Mouse (Mus musculus): ENCODE results near the gene Hcst. TPM values are rescaled to one million over a fixed set of nuclear protein-coding genes. Genes with fewer than 3 reads are reported as not detected.

The Hcst gene
- 10.0 and 17.3 TPM in 2 replicates for polyA plus RNA-seq (2012; rRNA removed)

DNA sequence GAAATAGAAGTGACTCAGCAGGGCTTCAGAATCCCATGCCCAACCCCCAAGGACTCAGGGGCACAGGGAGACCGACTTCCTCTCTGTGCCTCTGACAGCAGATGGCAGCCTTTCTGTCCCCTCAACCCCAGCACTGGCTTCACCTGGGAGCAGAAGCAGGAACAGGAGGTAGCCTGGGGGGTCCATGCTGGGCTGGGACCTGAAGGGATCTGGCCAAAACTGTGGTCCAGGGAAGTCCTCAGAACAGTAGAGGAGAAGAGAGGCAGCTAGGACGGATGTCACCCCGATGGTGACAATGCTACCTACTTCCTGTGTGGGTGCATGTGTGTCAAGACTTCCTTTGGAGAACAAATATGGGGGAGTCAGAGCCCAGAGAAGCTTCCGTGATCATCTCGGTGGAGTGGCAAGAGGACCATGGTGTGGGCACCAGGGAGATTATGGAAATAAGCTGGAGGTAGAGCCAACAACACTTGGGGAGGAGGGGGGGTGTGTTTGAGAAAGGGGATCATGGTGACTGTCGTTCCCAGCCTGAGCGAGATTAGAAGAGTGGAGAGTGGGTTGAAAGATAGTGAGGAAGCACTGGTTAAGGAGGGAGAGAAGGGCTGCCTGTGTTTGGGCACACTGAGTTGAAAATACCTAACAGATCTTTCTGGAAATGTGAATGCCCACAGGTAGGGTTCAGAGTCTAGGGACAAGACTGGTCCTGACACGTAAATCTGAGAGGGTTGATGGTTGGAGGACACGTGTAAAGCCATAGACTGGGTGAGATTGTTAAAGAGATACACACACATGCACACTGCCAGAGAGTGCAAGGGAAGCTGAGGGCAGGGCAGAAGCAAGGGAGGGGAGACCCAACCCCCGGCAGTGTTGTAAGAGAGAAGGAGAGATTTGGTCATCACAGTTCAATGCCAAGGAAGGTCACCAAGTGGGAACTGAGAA, at the start of gene Hcst:
Gene Hcst (minus strand): TSS at position 294 of the 939 bp plus-strand sequence.

DNA sequence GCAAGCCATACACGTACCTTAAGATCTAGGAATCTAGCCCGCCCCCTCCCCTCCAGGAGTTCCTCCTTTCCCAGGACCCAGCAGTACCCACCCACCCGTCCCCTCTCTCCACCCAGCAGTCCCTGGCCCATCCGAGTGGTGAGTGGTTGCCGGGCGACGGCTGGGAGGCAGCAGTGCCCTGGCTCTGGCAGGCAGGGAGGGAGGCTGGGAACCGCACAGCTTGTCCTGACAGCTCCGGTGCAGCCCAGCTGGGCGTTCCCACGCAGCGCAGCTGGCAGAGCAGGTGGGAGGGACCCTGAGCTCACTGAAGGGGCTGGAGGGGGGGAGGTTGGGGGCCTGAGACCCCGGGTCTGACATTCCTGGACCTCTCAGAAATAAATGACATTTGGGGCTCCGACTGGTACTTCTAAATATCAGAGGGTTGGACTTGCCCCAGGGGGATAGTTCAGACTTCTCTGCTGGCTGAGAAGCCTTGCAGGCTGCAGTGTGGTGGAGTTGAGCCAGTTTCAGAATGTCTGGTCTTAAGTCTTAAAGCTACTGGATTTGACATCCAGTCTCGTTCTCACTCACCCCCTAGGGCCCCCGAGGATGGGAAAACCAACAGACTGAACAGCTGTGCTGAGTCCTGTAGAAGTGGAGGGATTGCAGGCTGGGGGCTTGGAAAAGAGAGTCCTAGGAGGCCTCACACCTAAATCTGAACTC, 38.1 kb upstream of the Hcst start, which contains the start of the genes Kirrel2 and Nphs1:
Gene Kirrel2 (minus strand): TSS at position 62 of the 702 bp plus-strand sequence.
Gene Nphs1 (plus strand): TSS at position 687 of the 702 bp plus-strand sequence.

DNA sequence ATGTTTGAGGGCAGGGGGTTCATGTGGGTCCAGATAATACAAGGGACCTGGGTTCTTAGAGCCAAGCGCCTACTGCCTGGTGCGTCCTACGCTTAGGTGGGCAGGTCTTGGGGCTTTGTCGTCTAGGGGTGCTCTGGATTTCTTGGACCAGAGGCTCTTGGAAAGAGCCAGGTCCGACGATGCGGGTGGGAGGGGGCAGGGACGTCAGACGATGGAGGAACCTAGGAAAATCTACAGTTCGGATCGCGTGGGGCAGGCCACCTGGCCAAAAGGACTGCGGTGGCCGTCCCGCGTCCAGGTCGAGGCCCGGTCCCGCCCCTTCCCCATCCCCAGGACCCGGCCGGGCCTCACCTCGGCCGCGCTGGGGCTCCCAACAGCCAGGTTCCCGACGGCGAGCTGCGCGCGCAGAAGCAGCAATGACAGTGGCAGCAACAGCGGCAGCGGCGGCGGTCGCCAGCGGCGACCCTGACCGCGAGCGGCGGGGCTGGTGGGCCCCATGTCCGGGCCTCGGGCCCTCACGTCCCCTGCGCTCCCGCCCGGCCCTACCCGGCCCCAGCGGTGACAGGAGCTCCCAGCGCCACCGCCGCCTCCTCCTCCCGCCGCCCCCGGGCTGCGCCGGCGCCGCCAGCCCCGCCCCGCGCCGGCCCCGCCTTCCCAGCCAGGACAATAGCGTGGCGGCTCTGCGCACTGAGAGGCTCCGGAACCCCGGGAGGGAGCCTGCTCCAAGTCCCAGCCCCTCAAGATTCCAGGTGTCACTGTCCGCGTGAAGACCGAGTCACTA, 25.5 kb upstream of the Hcst start, which contains the start of gene Aplp1:
Gene Aplp1 (minus strand): TSS at position 565 of the 781 bp plus-strand sequence.

DNA sequence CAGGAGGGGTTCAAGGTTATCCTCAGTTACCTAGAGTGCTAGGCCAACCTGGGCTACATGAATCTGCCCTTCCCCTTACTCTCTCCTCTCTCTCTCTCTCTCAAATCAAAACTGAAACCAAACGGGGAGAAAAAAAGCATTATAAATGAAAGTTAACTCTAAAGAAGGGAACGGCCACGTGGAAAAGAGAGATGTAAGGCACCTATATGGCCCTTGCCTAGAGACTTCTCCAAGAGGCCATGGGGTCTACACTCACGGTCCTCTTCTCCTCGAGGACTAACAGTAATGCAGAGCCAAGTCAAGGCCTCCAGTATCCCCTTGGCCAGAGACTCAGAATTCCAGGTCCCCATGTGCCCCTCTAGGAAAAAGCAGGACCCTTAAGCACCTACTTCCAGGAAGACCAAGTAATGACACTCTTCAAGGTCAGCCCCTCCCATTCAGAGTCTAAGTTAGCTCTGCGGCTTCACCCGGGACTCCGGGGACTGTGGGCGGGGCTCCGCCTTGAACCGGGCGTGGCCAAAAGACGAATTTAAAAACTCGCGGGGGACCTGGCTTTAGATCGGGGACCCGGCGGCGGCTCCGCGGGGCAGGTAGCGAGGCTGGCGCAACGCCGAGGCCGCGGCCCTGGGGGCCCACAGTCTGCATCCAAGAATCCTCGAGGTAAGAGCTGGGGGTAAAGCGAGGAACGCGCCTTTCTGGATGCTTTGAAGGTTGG, 1.7 kb upstream of the Hcst start, which contains the start of gene Nfkbid:
Gene Nfkbid (plus strand): TSS at position 558 of the 715 bp plus-strand sequence.

DNA sequence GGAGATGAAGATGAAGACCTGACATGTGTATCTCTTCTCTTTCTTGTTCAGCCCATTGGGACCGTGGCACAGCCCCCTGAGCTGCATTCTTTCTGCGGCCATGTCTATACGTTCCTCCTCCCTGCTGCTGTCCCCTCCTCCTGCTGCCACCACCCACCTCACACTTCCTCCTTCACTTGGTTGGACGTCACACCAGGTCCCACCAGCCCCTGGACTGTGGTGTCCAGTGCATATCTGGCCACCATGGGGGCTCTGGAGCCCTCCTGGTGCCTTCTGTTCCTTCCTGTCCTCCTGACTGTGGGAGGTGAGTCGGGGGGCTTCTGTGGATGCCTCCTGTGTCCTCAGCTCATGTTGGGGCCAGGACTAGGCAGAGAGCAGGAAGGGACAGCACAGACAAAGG, 6.1 kb downstream of the Hcst start, which contains the start of gene Tyrobp:
Gene Tyrobp (plus strand): TSS at position 165 of the 400 bp plus-strand sequence.

Other genes starting within 250 kb of the Hcst start
- gene Cox7a1, start 235.7 kb downstream of the Hcst start, polyA plus RNA-seq (2012; rRNA removed) = 5.5 and 7.1 TPM in 2 replicates
- gene Capns1, start 221.0 kb downstream of the Hcst start, polyA plus RNA-seq (2012; rRNA removed) = 713 and 1,238 TPM in 2 replicates
- gene Polr2i, start 187.9 kb downstream of the Hcst start, polyA plus RNA-seq (2012; rRNA removed) = 136 and 192 TPM in 2 replicates
- gene Tbcb, start 187.6 kb downstream of the Hcst start, polyA plus RNA-seq (2012; rRNA removed) = 61.2 and 66.3 TPM in 2 replicates
- not detected in 2 replicates for gene Ovol3, start 184.1 kb downstream of the Hcst start, polyA plus RNA-seq (2012; rRNA removed)
- gene Thap8, start 139.8 kb downstream of the Hcst start, polyA plus RNA-seq (2012; rRNA removed) = 0.30 and 0.32 TPM in 2 replicates
- 28.0 and 38.0 TPM in 2 replicates for gene Wdr62, start 139.4 kb downstream of the Hcst start, polyA plus RNA-seq (2012; rRNA removed)
- gene Clip3, start 128.1 kb downstream of the Hcst start, polyA plus RNA-seq (2012; rRNA removed) = 34.0 and 48.6 TPM in 2 replicates
- gene Alkbh6, start 111.1 kb downstream of the Hcst start, polyA plus RNA-seq (2012; rRNA removed) = 232 and 247 TPM in 2 replicates
- gene Syne4, start 105.0 kb downstream of the Hcst start, polyA plus RNA-seq (2012; rRNA removed) = 46.3 and 55.1 TPM in 2 replicates
- 1.1 and 1.9 TPM in 2 replicates for gene E130208F15Rik, start 98.1 kb downstream of the Hcst start, polyA plus RNA-seq (2012; rRNA removed)
- gene Sdhaf1, start 96.0 kb downstream of the Hcst start, polyA plus RNA-seq (2012; rRNA removed) = 30.7 and 44.4 TPM in 2 replicates
- gene Lrfn3, start 57.1 kb downstream of the Hcst start, polyA plus RNA-seq (2012; rRNA removed) = 32.0 and 32.3 TPM in 2 replicates
- 122 and 192 TPM in 2 replicates for gene Tyrobp, start 6.1 kb downstream of the Hcst start, polyA plus RNA-seq (2012; rRNA removed)
- 2.7 and 3.1 TPM in 2 replicates for gene Nfkbid, start 1.9 kb upstream of the Hcst start, polyA plus RNA-seq (2012; rRNA removed)
- 8.6 and 11.4 TPM in 2 replicates for gene Aplp1, start 25.7 kb upstream of the Hcst start, polyA plus RNA-seq (2012; rRNA removed)
- gene Kirrel2, start 37.8 kb upstream of the Hcst start, polyA plus RNA-seq (2012; rRNA removed) = not detected in 2 replicates
- gene Nphs1, start 38.5 kb upstream of the Hcst start, polyA plus RNA-seq (2012; rRNA removed) = not detected in 2 replicates
- 0.24 and 0.52 TPM in 2 replicates for gene Prodh2, start 73.8 kb upstream of the Hcst start, polyA plus RNA-seq (2012; rRNA removed)
- gene Arhgap33, start 115.2 kb upstream of the Hcst start, polyA plus RNA-seq (2012; rRNA removed) = 26.8 and 28.0 TPM in 2 replicates
- 35.0 and 43.0 TPM in 2 replicates for gene Hspb6, start 132.3 kb upstream of the Hcst start, polyA plus RNA-seq (2012; rRNA removed)
- 16.8 and 22.1 TPM in 2 replicates for gene Proser3, start 132.4 kb upstream of the Hcst start, polyA plus RNA-seq (2012; rRNA removed)
- gene Lin37, start 140.0 kb upstream of the Hcst start, polyA plus RNA-seq (2012; rRNA removed) = 38.6 and 52.1 TPM in 2 replicates
- gene U2af1l4, start 143.4 kb upstream of the Hcst start, polyA plus RNA-seq (2012; rRNA removed) = 54.3 and 70.9 TPM in 2 replicates
- 1.2 and 1.7 TPM in 2 replicates for gene Gm49396, start 143.5 kb upstream of the Hcst start, polyA plus RNA-seq (2012; rRNA removed)
- gene Psenen, start 143.8 kb upstream of the Hcst start, polyA plus RNA-seq (2012; rRNA removed) = 84.6 and 110 TPM in 2 replicates
- 5.7 and 6.6 TPM in 2 replicates for gene Igflr1, start 145.6 kb upstream of the Hcst start, polyA plus RNA-seq (2012; rRNA removed)
- 57.6 and 63.3 TPM in 2 replicates for gene Kmt2b, start 168.9 kb upstream of the Hcst start, polyA plus RNA-seq (2012; rRNA removed)
- gene Zbtb32, start 179.1 kb upstream of the Hcst start, polyA plus RNA-seq (2012; rRNA removed) = 0.88 and 1.4 TPM in 2 replicates
- gene Upk1a, start 193.0 kb upstream of the Hcst start, polyA plus RNA-seq (2012; rRNA removed) = 174 and 233 TPM in 2 replicates
- 216 and 385 TPM in 2 replicates for gene Cox6b1, start 206.3 kb upstream of the Hcst start, polyA plus RNA-seq (2012; rRNA removed)
- not detected in 2 replicates for gene Etv2, start 216.0 kb upstream of the Hcst start, polyA plus RNA-seq (2012; rRNA removed)
- 104 and 110 TPM in 2 replicates for gene Rbm42, start 230.5 kb upstream of the Hcst start, polyA plus RNA-seq (2012; rRNA removed)
- 17.8 and 20.4 TPM in 2 replicates for gene Haus5, start 245.1 kb upstream of the Hcst start, polyA plus RNA-seq (2012; rRNA removed)

All from ovary, adult 2 months (tissue).